Mouse (Mus musculus) lung, adult 10 weeks (tissue): Measurements from ENCODE around the gene Vat1. TPM values are rescaled to one million over a fixed set of nuclear protein-coding genes. Genes with fewer than 3 reads are reported as not detected.

Source experiments
- polyA plus RNA-seq: library from polyadenylated mRNA; stranded (reverse); fragments of 350-450 nt; fragmentation: Illumina TruSeq; extraction: RNeasy Lipid Tissue Mini Kit (QIAGEN cat#74804); gene quantifications from one replicate; pipeline ENCODE4 v1.2.3, GENCODE M21; 2014; ENCODE audit warnings: low read depth, low replicate concordance; ENCODE audit not compliant: insufficient read depth

Gene Vat1
- 86.7 TPM for polyA plus RNA-seq

GRCm38 (mm10) chr11:101465869-101466551 lies at the start of gene Vat1:
TSS of gene Vat1 (minus strand) at chr11:101466230.

GRCm38 (mm10) chr11:101464211-101465100 lies 1.6 kb downstream of the Vat1 start, which contains the start of gene Rnd2:
TSS of gene Rnd2 (plus strand) at chr11:101464999.

GRCm38 (mm10) chr11:101448274-101448746 lies 17.7 kb downstream of the Vat1 start, which contains the start of gene Ifi35:
TSS of gene Ifi35 (plus strand) at chr11:101448407.

GRCm38 (mm10) chr11:101442127-101442693 lies 23.8 kb downstream of the Vat1 start, which contains the start of gene Rpl27:
TSS of gene Rpl27 (plus strand) at chr11:101442298.

GRCm38 (mm10) chr11:101424925-101425813 lies 40.9 kb downstream of the Vat1 start, which contains the start of the genes Rundc1 and Ptges3l:
TSS of gene Rundc1 (plus strand) at chr11:101425085.
TSS of gene Ptges3l (minus strand) at chr11:101425333.

GRCm38 (mm10) chr11:101424105-101424851 lies 41.8 kb downstream of the Vat1 start, which contains the start of gene Gm27029:
TSS of gene Gm27029 (minus strand) at chr11:101424796.

GRCm38 (mm10) chr11:101417101-101417855 lies 48.8 kb downstream of the Vat1 start, which contains the start of gene Aarsd1:
TSS of gene Aarsd1 (minus strand) at chr11:101417615.

Other genes starting within 250 kb of the Vat1 start
- gene Ezh1, start 239.8 kb downstream of the Vat1 start, polyA plus RNA-seq = 23.4 TPM
- 682 TPM for gene Ramp2, start 220.2 kb downstream of the Vat1 start, polyA plus RNA-seq
- 121 TPM for gene Vps25, start 212.5 kb downstream of the Vat1 start, polyA plus RNA-seq
- gene Wnk4, start 205.7 kb downstream of the Vat1 start, polyA plus RNA-seq = 9.4 TPM
- gene Cntd1, start 187.2 kb downstream of the Vat1 start, polyA plus RNA-seq = 0.25 TPM
- gene Coa3, start 187.1 kb downstream of the Vat1 start, polyA plus RNA-seq = 157 TPM
- 89.2 TPM for gene Becn1, start 163.9 kb downstream of the Vat1 start, polyA plus RNA-seq
- gene Psme3, start 150.0 kb downstream of the Vat1 start, polyA plus RNA-seq = 33.8 TPM
- 0.70 TPM for gene Aoc2, start 141.2 kb downstream of the Vat1 start, polyA plus RNA-seq
- 4.7 TPM for gene Aoc3, start 135.6 kb downstream of the Vat1 start, polyA plus RNA-seq
- gene G6pc, start 98.7 kb downstream of the Vat1 start, polyA plus RNA-seq = not detected
- 26.8 TPM for gene Aarsd1, start 48.6 kb downstream of the Vat1 start, polyA plus RNA-seq
- 2.7 TPM for gene Gm27029, start 41.4 kb downstream of the Vat1 start, polyA plus RNA-seq
- 10.9 TPM for gene Rundc1, start 41.1 kb downstream of the Vat1 start, polyA plus RNA-seq
- gene Ptges3l, start 40.9 kb downstream of the Vat1 start, polyA plus RNA-seq = 5.4 TPM
- gene Rpl27, start 23.9 kb downstream of the Vat1 start, polyA plus RNA-seq = 823 TPM
- gene Ifi35, start 17.8 kb downstream of the Vat1 start, polyA plus RNA-seq = 80.7 TPM
- gene Rnd2, start 1.2 kb downstream of the Vat1 start, polyA plus RNA-seq = 19.0 TPM
- 0.28 TPM for gene Brca1, start 85.7 kb upstream of the Vat1 start, polyA plus RNA-seq
- 33.6 TPM for gene Nbr1, start 85.9 kb upstream of the Vat1 start, polyA plus RNA-seq
- 12.7 TPM for gene Tmem106a, start 116.0 kb upstream of the Vat1 start, polyA plus RNA-seq
- gene Gm11634, start 133.0 kb upstream of the Vat1 start, polyA plus RNA-seq = not detected
- 54.6 TPM for gene Rdm1, start 161.0 kb upstream of the Vat1 start, polyA plus RNA-seq
- 84.0 TPM for gene Arl4d, start 199.3 kb upstream of the Vat1 start, polyA plus RNA-seq